Mouse (Mus musculus) urinary bladder, adult 18-20 months (tissue): Measurements from ENCODE around the gene Pkig.
A peak's percentile ranks its signal among the peaks of the same experiment; 100 is the strongest.

Source experiments
- DNase-seq, 2 experiments: peaks; one replicate each; pipeline ENCODE4 v3.0.0; 2022; ENCODE audit warnings: low spot score in 2 of 2, mixed read lengths in 2 of 2

The Pkig gene

DNA sequence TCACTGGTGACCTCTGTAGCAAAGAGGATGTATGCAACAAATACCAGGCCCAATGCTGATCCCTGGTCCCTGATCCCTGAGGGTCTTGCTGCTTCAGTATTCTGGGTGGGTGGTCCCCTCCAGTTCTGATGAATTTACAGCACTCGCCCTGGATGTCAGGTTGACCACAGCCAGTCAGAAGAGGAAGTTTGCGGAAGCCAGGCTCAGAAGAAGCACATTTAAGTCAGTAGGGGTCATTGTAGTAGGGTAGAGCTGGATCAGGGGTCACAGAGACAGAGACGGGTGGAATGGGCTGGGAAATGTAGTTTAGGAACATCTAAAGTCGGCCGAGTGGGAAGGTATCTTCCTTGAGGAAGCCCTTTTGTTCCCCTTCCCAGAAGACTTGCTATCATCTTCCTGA, 96.0 kb downstream of the Pkig start:
- no peak for DNase-seq

DNA sequence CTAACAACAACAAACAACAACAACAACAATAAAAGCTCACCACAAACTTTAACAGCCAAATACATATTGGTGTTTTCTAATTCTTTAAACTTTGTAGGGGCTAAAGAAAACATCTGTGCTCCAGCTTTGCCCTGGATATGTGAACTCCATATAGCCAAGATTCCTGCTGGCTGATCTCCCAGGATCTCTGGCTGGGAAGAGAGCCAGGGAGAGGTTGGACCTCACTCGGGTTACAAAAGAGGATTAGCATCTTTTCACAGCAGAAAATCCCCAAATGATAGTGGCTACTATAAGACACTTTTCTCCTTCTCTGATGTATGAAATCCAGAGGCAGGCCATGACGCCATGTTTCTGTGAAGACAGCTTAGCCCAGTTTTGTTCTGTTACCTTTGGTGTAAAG, 98.5 kb downstream of the Pkig start:
- peak in 1 of 2 experiments; percentile 20 for DNase-seq

DNA sequence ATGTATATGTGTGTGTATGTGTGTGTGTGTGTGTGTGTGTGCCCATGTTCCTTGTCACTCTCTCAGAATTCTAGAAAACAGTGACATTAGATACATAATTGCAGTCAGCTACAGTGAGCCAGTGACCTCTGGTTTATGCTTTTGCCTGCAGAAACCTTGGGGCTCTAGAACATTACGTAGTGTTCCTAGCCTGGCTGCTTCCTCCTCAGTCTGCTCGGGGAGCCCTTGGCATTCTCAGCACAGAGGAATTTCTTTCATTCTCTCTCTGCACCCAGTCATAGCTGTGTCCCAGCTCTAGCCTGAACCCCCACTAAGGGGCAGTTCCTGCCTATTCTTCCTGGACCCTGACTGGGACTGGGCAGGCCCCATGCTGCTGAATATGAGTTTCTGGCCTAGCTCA, 100.0 kb downstream of the Pkig start:
- DNase-seq = no peak

DNA sequence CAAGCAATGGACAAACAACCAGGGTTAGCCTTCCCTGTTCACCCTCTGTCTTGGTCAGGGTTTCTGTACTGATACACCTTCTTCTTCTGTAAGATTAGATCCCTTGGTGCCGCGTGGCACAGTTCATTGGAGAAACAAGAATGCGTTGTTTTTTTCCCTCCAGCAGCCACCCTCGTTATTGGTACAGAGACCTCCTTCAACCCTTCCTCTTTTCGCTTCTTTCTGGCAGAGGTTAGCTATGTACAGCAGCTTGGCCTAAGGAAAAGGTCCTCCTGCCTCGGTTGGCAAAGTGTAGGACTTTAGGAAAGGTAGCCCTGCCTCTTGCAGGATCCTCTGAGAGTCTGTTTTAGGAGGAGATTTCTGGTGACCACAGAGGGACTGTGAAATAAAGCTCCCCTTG, 102.4 kb downstream of the Pkig start:
- no peak for DNase-seq

DNA sequence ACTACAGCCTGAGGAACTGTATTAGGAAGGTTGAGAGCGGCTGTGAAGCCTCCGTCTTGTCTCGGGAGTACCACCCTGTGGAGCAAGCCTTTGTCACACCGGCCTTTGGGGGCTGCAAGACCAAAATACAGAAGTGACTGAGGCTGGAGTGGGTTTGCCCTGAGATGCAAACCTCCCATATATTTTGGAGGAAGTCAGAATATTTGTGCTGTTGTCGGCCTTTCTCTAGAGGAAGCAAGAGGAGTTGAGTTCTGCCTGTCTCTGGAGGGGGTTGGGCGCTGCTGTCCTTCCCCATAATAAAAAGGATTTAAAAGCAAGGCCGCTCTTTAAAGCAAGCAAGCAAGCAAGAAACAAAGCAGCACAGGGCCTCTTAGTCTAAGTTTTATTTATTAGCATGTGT, 103.2 kb downstream of the Pkig start:
- no peak for DNase-seq

DNA sequence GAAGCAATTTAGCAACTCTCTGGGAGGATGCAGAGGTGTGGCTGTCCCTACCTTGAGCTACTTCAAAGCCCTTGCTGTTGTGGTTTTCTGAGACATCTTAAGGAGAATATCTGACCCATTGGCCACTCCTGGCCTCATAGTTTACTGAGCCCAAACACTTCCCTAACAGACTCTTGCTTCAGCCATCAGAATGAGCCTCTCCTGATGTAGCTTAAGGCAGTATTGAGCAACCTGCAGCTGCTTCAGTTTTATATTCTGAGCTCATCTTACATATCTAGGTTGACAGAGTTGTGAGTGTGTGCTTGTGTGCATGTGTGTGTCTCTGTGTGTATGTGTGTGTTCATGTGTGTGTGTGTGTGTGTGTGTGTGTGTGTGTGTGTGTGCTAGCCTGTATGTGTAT, 108.1 kb downstream of the Pkig start:
- DNase-seq = no peak

DNA sequence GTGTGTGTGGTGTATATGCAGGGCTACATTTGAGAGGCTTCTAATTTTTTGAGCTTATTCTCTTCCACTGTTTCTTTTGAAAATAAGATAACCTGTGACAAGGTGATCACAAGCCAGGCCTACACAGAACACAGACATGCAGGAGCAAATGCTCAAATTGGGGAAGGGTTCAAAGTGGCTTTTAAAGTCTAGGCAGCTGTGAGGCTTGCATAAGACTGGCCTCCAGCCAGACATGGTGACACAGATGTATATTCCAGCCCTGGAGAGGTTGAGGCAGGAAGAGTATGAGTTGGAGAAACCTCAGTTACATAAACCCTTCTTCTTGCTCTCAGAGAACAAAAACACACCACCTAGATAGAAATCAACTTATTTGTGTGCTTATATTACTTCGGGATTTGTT, 108.7 kb downstream of the Pkig start:
- no peak for DNase-seq

DNA sequence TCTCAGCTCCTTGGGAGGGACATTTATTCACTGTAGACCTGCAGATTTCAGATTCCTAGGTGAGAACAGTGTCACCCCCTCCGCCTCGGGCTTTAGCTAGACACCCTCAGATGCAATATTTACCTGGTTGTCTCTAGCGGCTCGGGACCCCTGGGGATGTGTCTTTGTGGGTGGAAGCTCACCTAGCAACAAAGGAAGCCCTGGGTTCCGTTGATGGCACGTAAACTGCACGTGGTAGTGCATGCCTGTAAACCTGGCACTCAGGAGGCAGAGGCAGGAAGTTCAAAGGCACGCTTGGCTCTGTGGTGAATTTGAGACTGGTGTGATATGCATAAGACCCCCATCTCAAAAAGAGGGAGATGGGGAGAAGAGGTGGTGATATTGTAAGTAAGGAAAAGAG, 112.5 kb downstream of the Pkig start:
- no peak for DNase-seq
